Mouse (Mus musculus) C2C12 (cell line): ENCODE results near the gene 2010106E10Rik.

Source experiments
- CEBPB ChIP-seq: IDR thresholded peaks from one replicate; pipeline ENCODE4 v1.6.1; 2011; ENCODE audit warnings: low read depth, mild to moderate bottlenecking, control low read depth, moderate library complexity
- CTCF ChIP-seq: IDR thresholded peaks from one replicate; pipeline ENCODE4 v1.5.1; 2011; ENCODE audit not compliant: control insufficient read depth, insufficient read depth, insufficient read length
- MAX ChIP-seq: IDR thresholded peaks from one replicate; pipeline ENCODE4 v1.6.1; 2011; ENCODE audit warnings: mild to moderate bottlenecking, control low read depth
- MYOD1 ChIP-seq: IDR thresholded peaks from one replicate; pipeline ENCODE4 v1.6.1; 2011; ENCODE audit warnings: low read depth; ENCODE audit not compliant: control insufficient read depth, insufficient read length
- MYOG ChIP-seq: IDR thresholded peaks from one replicate; pipeline ENCODE4 v1.6.1; 2011; ENCODE audit not compliant: control insufficient read depth, insufficient read length; ENCODE audit errors: extremely low read depth
- USF1 ChIP-seq: IDR thresholded peaks from one replicate; pipeline ENCODE4 v1.6.1; 2011; ENCODE audit warnings: low read depth, mild to moderate bottlenecking, control low read depth, moderate library complexity

- TF ChIP-seq CTCF: no peak
- no peak for TF ChIP-seq MYOD1
- TF ChIP-seq MAX: no peak
- TF ChIP-seq USF1: no peak
- TF ChIP-seq MYOG: no peak
- TF ChIP-seq CEBPB: no peak
Measured at GRCm38 (mm10) chrX:112494974-112495373, at the start of gene 2010106E10Rik.
